Mouse (Mus musculus) thymus, postnatal 0 days (tissue): ENCODE data around the gene Rrm2. TPM values are rescaled to one million over a fixed set of nuclear protein-coding genes. Genes with fewer than 3 reads are reported as not detected.
A peak's percentile ranks its signal among the peaks of the same experiment; 100 is the strongest.

Experiments
- DNase-seq: peaks from one replicate; pipeline ENCODE4 v3.0.0-alpha.2; 2015; ENCODE audit warnings: low spot score
- polyA plus RNA-seq: library from polyadenylated mRNA; unstranded; fragments of >200 nt; fragmentation: Nextera tagmentation; extraction: Ambion mirVana; gene quantifications from 2 replicates; pipeline ENCODE4 v1.2.1, GENCODE M21; 2015

Gene Rrm2
- polyA plus RNA-seq, 1 experiment from 2014 or later, result 485 TPM

GRCm38 (mm10) chr12:24747297-24747696, 39.3 kb downstream of the Rrm2 start:
- DNase-seq, result no peak

GRCm38 (mm10) chr12:24750521-24750920, 42.5 kb downstream of the Rrm2 start:
- DNase-seq, result no peak

- DNase-seq, result no peak
Measured at GRCm38 (mm10) chr12:24753680-24754079, 45.6 kb downstream of the Rrm2 start.

- no peak for DNase-seq
Measured at GRCm38 (mm10) chr12:24754693-24755092, 46.7 kb downstream of the Rrm2 start.

GRCm38 (mm10) chr12:24755471-24755870, 47.4 kb downstream of the Rrm2 start:
- DNase-seq, result no peak

- DNase-seq, result no peak
Measured at GRCm38 (mm10) chr12:24757387-24757786, 49.3 kb downstream of the Rrm2 start.

GRCm38 (mm10) chr12:24758374-24758773, 50.3 kb downstream of the Rrm2 start:
- peak; percentile 6 for DNase-seq

- DNase-seq, result no peak
Measured at GRCm38 (mm10) chr12:24762253-24762652, 54.2 kb downstream of the Rrm2 start.

Other genes starting within 250 kb of the Rrm2 start
- 43.6 and 45.8 TPM in 2 replicates for gene Taf1b, start 209.9 kb upstream of the Rrm2 start, polyA plus RNA-seq
- 1.5 TPM in 2 replicates for gene Grhl1, start 136.0 kb upstream of the Rrm2 start, polyA plus RNA-seq
- gene Klf11, start 57.0 kb upstream of the Rrm2 start, polyA plus RNA-seq, result 2.8 and 5.2 TPM in 2 replicates
- gene Cys1, start 26.4 kb upstream of the Rrm2 start, polyA plus RNA-seq, result 0.89 and 0.95 TPM in 2 replicates
- gene Mboat2, start 122.6 kb downstream of the Rrm2 start, polyA plus RNA-seq, result 3.7 and 4.8 TPM in 2 replicates